Mouse (Mus musculus): ENCODE results near the gene Slc13a3.

Gene Slc13a3

GRCm38 (mm10) chr2:165360861-165361260, 112.2 kb downstream of the Slc13a3 start:
- ChIA-PET POLR2A (interaction anchor here in 1 of 4 experiments (0.6 kb wide), 1 partner anchor 452 kb away, joined by 3 read pairs; no protein-coding TSS in a partner anchor), CTCF (interaction anchor here (0.5 to 2.8 kb wide), 25 partner anchors 8 to 483 kb away, joined by 3 to 11 read pairs (median 4); partner anchors contain the start of genes Elmo2 (in 2 of the 4) and Slc35c2 (in 1 of the 4))

Data from embryonic stem cell, embryonic (primary cell).